Mouse (Mus musculus) lung, postnatal 0 days (tissue): Measurements from ENCODE around the gene Hhat. TPM values are rescaled to one million over a fixed set of nuclear protein-coding genes. Genes with fewer than 3 reads are reported as not detected.
A peak's percentile ranks its signal among the peaks of the same experiment; 100 is the strongest.

Experiments used
- ATAC-seq: fragments of 200-750 bp; cut with Nextera tagmentation; 2 replicates; pipeline ENCODE4 v1.8.0; 2017; ENCODE audit warnings: moderate library complexity
- DNase-seq: peaks from one replicate; pipeline ENCODE4 v3.0.0-alpha.2; 2016; ENCODE audit warnings: low spot score
- H3K27ac ChIP-seq: fragments of 300-500 bp; sonication (generic); 2 replicates; pipeline ENCODE4 v1.5.1; 2014; ENCODE audit warnings: antibody characterized with exemption, mild to moderate bottlenecking, low read length, mixed read lengths
- H3K27me3 ChIP-seq: fragments of 300-500 bp; sonication (generic); replicated peaks from 2 replicates; pipeline ENCODE4 v1.6.1; 2014; ENCODE audit warnings: low read length, mixed read lengths; ENCODE audit not compliant: insufficient read depth
- H3K36me3 ChIP-seq: fragments of 300-500 bp; sonication (generic); 2 replicates; pipeline ENCODE4 v1.6.1; 2014; ENCODE audit warnings: low read length, mixed read lengths; ENCODE audit not compliant: insufficient read depth
- H3K4me1 ChIP-seq: fragments of 300-500 bp; sonication (generic); 2 replicates; pipeline ENCODE4 v1.6.1; 2014; ENCODE audit warnings: antibody characterized with exemption, low read depth, low read length, mixed read lengths; ENCODE audit not compliant: insufficient read depth
- H3K4me2 ChIP-seq: fragments of 300-500 bp; sonication (generic); replicated peaks from 2 replicates; pipeline ENCODE4 v1.6.1; 2014; ENCODE audit warnings: low read depth, mild to moderate bottlenecking, low read length, moderate library complexity, mixed read lengths
- H3K4me3 ChIP-seq: fragments of 300-500 bp; sonication (generic); 2 replicates; pipeline ENCODE4 v1.5.1; 2014; ENCODE audit warnings: low read depth, low read length
- H3K9ac ChIP-seq: fragments of 300-500 bp; sonication (generic); replicated peaks from 2 replicates; pipeline ENCODE4 v1.6.1; 2014; ENCODE audit warnings: low read depth, mild to moderate bottlenecking
- H3K9me3 ChIP-seq: fragments of 300-500 bp; sonication (generic); 2 replicates; pipeline ENCODE4 v1.6.1; 2016; ENCODE audit warnings: low read length, mixed read lengths
- CTCF ChIP-seq: IDR thresholded peaks from 2 replicates; pipeline ENCODE4 v1.5.1; 2016; ENCODE audit warnings: antibody characterized with exemption, mild to moderate bottlenecking
- EP300 ChIP-seq: IDR thresholded peaks from 2 replicates; pipeline ENCODE4 v1.6.1; 2016; ENCODE audit warnings: antibody characterized with exemption, mild to moderate bottlenecking, control low read depth
- WGBS: fragments of 180-500 bp; shearing (Covaris S2); extraction: QIAGEN DNeasy Blood & Tissue Kit; methylation state at CpG from one replicate; pipeline ENCODE4 v1.1.7; 2014; 5-methylcytosine and 5-hydroxymethylcytosine counted together
- polyA plus RNA-seq: library from polyadenylated mRNA; unstranded; fragments of >200 nt; fragmentation: Nextera tagmentation; extraction: Ambion mirVana; gene quantifications from 2 replicates; pipeline ENCODE4 v1.2.1, GENCODE M21; 2015

Gene Hhat
- polyA plus RNA-seq, 1 experiment from 2014 or later = 2.4 TPM

- no peak for DNase-seq
- TF ChIP-seq CTCF = no peak
- no peak for TF ChIP-seq EP300
- no peaks in the 10 kb centered on the region for H3K27me3 ChIP-seq
- H3K4me2 ChIP-seq = no peak overlapping the region
- H3K9me3 ChIP-seq = no peaks in the 10 kb centered on the region
- no peak overlapping the region for H3K9ac ChIP-seq
- WGBS = 85% methylated on average over 13 of the region's 13 CpGs
- no peaks in the 10 kb centered on the region for H3K36me3 ChIP-seq
- no peak overlapping the region for H3K27ac ChIP-seq
- H3K4me1 ChIP-seq = no peaks in the 10 kb centered on the region
- ATAC-seq = no peak
- H3K4me3 ChIP-seq = no peak overlapping the region
These were observed 15.8 kb downstream of the Hhat start for GRCm38 (mm10) chr1:192755246-192755645.

GRCm38 (mm10) chr1:192754268-192754667, 16.8 kb downstream of the Hhat start:
- no peak for TF ChIP-seq EP300
- Histone ChIP-seq H3K9me3 (no peaks in the 10 kb centered on the region), H3K36me3 (no peaks in the 10 kb centered on the region), H3K9ac (no peak overlapping the region), H3K4me1 (no peaks in the 10 kb centered on the region), H3K27me3 (no peaks in the 10 kb centered on the region), H3K27ac (no peak overlapping the region), H3K4me3 (no peak overlapping the region), H3K4me2 (no peak overlapping the region)
- no peak for DNase-seq
- 83% methylated on average over 3 of the region's 4 CpGs for WGBS
- no peak for ATAC-seq

GRCm38 (mm10) chr1:192752659-192753601, 18.1 kb downstream of the Hhat start:
- Histone ChIP-seq H3K9ac (no peak overlapping the region), H3K27ac (no peak overlapping the region), H3K4me2 (peak overlapping the region; percentile 33), H3K27me3 (no peaks in the 10 kb centered on the region), H3K4me3 (no peak overlapping the region), H3K36me3 (no peaks in the 10 kb centered on the region), H3K9me3 (no peaks in the 10 kb centered on the region), H3K4me1 (no peaks in the 10 kb centered on the region)
- DNase-seq (peak; percentile 55), ATAC-seq (peak; percentile 63)
- WGBS = 22% methylated on average over 8 of the region's 8 CpGs
- no peak for TF ChIP-seq EP300
- no peak for TF ChIP-seq CTCF

- H3K27ac ChIP-seq = no peak overlapping the region
- no peak overlapping the region for H3K4me3 ChIP-seq
- TF ChIP-seq CTCF = no peak
- WGBS = 61% methylated on average over 3 of the region's 4 CpGs
- no peaks in the 10 kb centered on the region for H3K36me3 ChIP-seq
- H3K9ac ChIP-seq = no peak overlapping the region
- no peak for DNase-seq
- H3K9me3 ChIP-seq = no peaks in the 10 kb centered on the region
- no peaks in the 10 kb centered on the region for H3K4me1 ChIP-seq
- ATAC-seq = no peak
- no peak overlapping the region for H3K4me2 ChIP-seq
- no peaks in the 10 kb centered on the region for H3K27me3 ChIP-seq
These were observed 21.0 kb downstream of the Hhat start for GRCm38 (mm10) chr1:192750042-192750437.

GRCm38 (mm10) chr1:192749270-192750041, 21.6 kb downstream of the Hhat start:
- WGBS = 84% methylated on average over 6 of the region's 6 CpGs

GRCm38 (mm10) chr1:192746201-192746600, 24.8 kb downstream of the Hhat start:
- TF ChIP-seq CTCF = no peak
- no peak for TF ChIP-seq EP300
- Histone ChIP-seq H3K4me2 (no peak overlapping the region), H3K9ac (no peak overlapping the region), H3K9me3 (no peaks in the 10 kb centered on the region), H3K4me1 (no peaks in the 10 kb centered on the region), H3K36me3 (no peaks in the 10 kb centered on the region), H3K27ac (no peak overlapping the region), H3K4me3 (no peak overlapping the region), H3K27me3 (no peaks in the 10 kb centered on the region)
- DNase-seq (no peak), ATAC-seq (no peak)
- WGBS = 69% methylated on average over 6 of the region's 6 CpGs

More at GRCm38 (mm10) chr1:192749270-192750041, 21.6 kb downstream of the Hhat start:
- no peak for ATAC-seq
- no peaks in the 10 kb centered on the region for H3K36me3 ChIP-seq
- no peaks in the 10 kb centered on the region for H3K4me1 ChIP-seq
- H3K9ac ChIP-seq = no peak overlapping the region
- H3K27ac ChIP-seq = no peak overlapping the region
- TF ChIP-seq CTCF (no peak), EP300 (no peak)
- DNase-seq = no peak
- H3K9me3 ChIP-seq = no peaks in the 10 kb centered on the region
- no peak overlapping the region for H3K4me2 ChIP-seq
- H3K4me3 ChIP-seq = no peak overlapping the region
- no peaks in the 10 kb centered on the region for H3K27me3 ChIP-seq
